In the genomic region with DNA sequence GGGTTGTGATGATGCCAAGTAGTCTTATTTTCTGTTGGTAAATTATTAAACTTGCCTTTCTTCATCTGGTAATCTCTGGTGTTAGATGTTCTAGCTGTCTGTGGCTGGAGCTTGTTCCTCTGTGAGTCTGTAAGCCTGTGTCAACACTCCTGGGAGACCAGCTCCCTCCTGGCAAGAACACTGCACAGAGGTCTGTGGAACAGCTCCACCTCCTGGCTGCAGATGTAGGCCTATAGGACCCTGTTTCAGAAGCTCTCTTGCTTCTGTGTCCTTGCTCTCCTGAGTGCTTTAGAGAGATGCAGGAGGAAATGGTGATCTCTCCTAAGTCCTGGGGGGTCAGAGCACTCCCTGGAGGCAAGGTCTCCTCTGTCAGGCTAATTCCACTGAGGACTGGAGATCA, we compare ENCODE assay signal across 13 mouse cellular contexts.
A peak's percentile ranks its signal among the peaks of the same experiment; 100 is the strongest.
DNase-seq lines count a peak whose midpoint lies in the region; ATAC-seq and TF ChIP-seq lines count a peak whose summit lies in the region.
"Had no signal": no experiment of that assay in that cellular context is flagged by ENCODE, and none has a peak within 500 bp of the region (broad histone marks: within the 10 kb centered on the region; RNA-seq: fewer than 3 reads in every experiment).

No protein-coding gene starts in this region.

- ATAC-seq in kidney, embryonic 15.5 days (replicated peaks; ENCODE audit: low FRiP score) = no peak
- no peak for ATAC-seq in stomach, postnatal 0 days (ENCODE audit: low FRiP score, low TSS enrichment)

- no peak overlapping the region for H3K4me2 ChIP-seq in kidney, embryonic 15.5 days
- no peak overlapping the region for H3K4me2 ChIP-seq in stomach, postnatal 0 days (replicated peaks; ENCODE audit: low read depth)
- H3K4me2 ChIP-seq: embryonic facial prominence, embryonic 15.5 days; hindbrain, embryonic 15.5 days had no signal

- no peak for TF ChIP-seq EP300 in stomach, postnatal 0 days (optimal IDR thresholded peaks at IDR 0.05)

- no peaks in the 10 kb centered on the region for H3K36me3 ChIP-seq in kidney, adult 2 months (ENCODE audit: control insufficient read depth, insufficient read depth, low read length)
- no peaks in the 10 kb centered on the region for H3K36me3 ChIP-seq in kidney, embryonic 15.5 days
- no peaks in the 10 kb centered on the region for H3K36me3 ChIP-seq in stomach, postnatal 0 days (ENCODE audit: control insufficient read depth, insufficient read depth, low read length)
- H3K36me3 ChIP-seq: embryonic facial prominence, embryonic 15.5 days; hindbrain, embryonic 15.5 days had no signal

- H3K27ac ChIP-seq in kidney, adult 2 months (ENCODE audit: insufficient read depth, low read depth, low read length) = no peak overlapping the region
- no peak overlapping the region for H3K27ac ChIP-seq in kidney, embryonic 15.5 days
- no peak overlapping the region for H3K27ac ChIP-seq in stomach, postnatal 0 days (replicated peaks)
- H3K27ac ChIP-seq: embryonic facial prominence, embryonic 15.5 days; hindbrain, embryonic 15.5 days had no signal

- no peak overlapping the region for H3K4me3 ChIP-seq in kidney, adult 2 months (ENCODE audit: insufficient read depth, low read depth, low read length)
- H3K4me3 ChIP-seq in kidney, embryonic 15.5 days (replicated peaks) = no peak overlapping the region
- H3K4me3 ChIP-seq in stomach, postnatal 0 days (ENCODE audit: low read depth, low read length) = no peak overlapping the region
- H3K4me3 ChIP-seq: embryonic facial prominence, embryonic 15.5 days; hindbrain, embryonic 15.5 days had no signal

- H3K4me1 ChIP-seq in kidney, adult 2 months (ENCODE audit: control insufficient read depth, insufficient read depth, low read length) = no peaks in the 10 kb centered on the region
- H3K4me1 ChIP-seq in kidney, embryonic 15.5 days = no peaks in the 10 kb centered on the region
- no peaks in the 10 kb centered on the region for H3K4me1 ChIP-seq in stomach, postnatal 0 days (replicated peaks; ENCODE audit: control insufficient read depth, insufficient read depth)
- H3K4me1 ChIP-seq: embryonic facial prominence, embryonic 15.5 days; hindbrain, embryonic 15.5 days had no signal

- no peaks in the 10 kb centered on the region for H3K27me3 ChIP-seq in kidney, adult 2 months (replicated peaks; ENCODE audit: control insufficient read depth, insufficient read depth, low read length)
- H3K27me3 ChIP-seq in kidney, embryonic 15.5 days = no peaks in the 10 kb centered on the region
- no peaks in the 10 kb centered on the region for H3K27me3 ChIP-seq in stomach, postnatal 0 days (ENCODE audit: control insufficient read depth, insufficient read depth, low read length)
- H3K27me3 ChIP-seq: embryonic facial prominence, embryonic 15.5 days; hindbrain, embryonic 15.5 days had no signal

- peak; percentile 7 for DNase-seq in kidney, adult 2 months
- peak; percentile 20 for DNase-seq in right cerebral cortex, adult 18-20 months
- DNase-seq in right cerebral cortex, postnatal 36 days (ENCODE audit: low spot score in 2 of 2) = no peak
- DNase-seq in embryo, embryonic 11.5 days (ENCODE audit: low read depth, low spot score) = peak; percentile 2
- DNase-seq in stomach, postnatal 0 days (ENCODE audit: low spot score) = no peak
- DNase-seq in adrenal gland, postnatal 4 days (ENCODE audit: low spot score in 2 of 2) = no peak
- DNase-seq in B cell, adult 2 months = no peak
- DNase-seq: gastrocnemius, postnatal 36 days; layer of hippocampus, postnatal 36 days; spleen, adult 18-20 months had no signal

- TF ChIP-seq CTCF in kidney, adult 2 months (conservative IDR thresholded peaks at IDR 0.05; ENCODE audit: insufficient read depth, insufficient read length, low read depth, low read length) = no peak
- TF ChIP-seq CTCF in stomach, postnatal 0 days (IDR thresholded peaks at IDR 0.05; ENCODE audit: low read depth) = peak; percentile 45; the same call in 1 of the 2 replicates

- H3K9me3 ChIP-seq in kidney, embryonic 15.5 days (replicated peaks) = no peaks in the 10 kb centered on the region
- H3K9me3 ChIP-seq in stomach, postnatal 0 days (ENCODE audit: control insufficient read depth, low read length) = no peaks in the 10 kb centered on the region
- H3K9me3 ChIP-seq: embryonic facial prominence, embryonic 15.5 days; hindbrain, embryonic 15.5 days had no signal

- TF ChIP-seq POLR2A in kidney, adult 2 months (IDR thresholded peaks at IDR 0.05; ENCODE audit: low read depth, low read length) = no peak

- H3K9ac ChIP-seq in kidney, embryonic 15.5 days = no peak overlapping the region
- no peak overlapping the region for H3K9ac ChIP-seq in stomach, postnatal 0 days (ENCODE audit: low read length)
- H3K9ac ChIP-seq: embryonic facial prominence, embryonic 15.5 days; hindbrain, embryonic 15.5 days had no signal

Comparison
In these comparisons a context has a peak if more than half of its experiments do, and no peak if none do; other contexts are left out.
1. DNase-seq: peak in kidney, adult 2 months (single experiment), right cerebral cortex, adult 18-20 months (single experiment) and embryo, embryonic 11.5 days (single experiment); none in right cerebral cortex, postnatal 36 days (0 of 2), stomach, postnatal 0 days (single experiment), adrenal gland, postnatal 4 days (0 of 2) and B cell, adult 2 months (0 of 2).